Mouse (Mus musculus): ENCODE results near the gene Pigx.

The Pigx gene

GRCm38 (mm10) chr16:32078991-32079511 lies 20.5 kb downstream of the Pigx start, which contains the start of gene Pak2:
Gene Pak2 (minus strand): TSS chr16:32079342.
- ChIA-PET CTCF (no interaction called here), POLR2A (interaction anchor here in 3 of 4 experiments (0.6 to 3.4 kb wide), 34 partner anchors 8 to 626 kb away, joined by 3 to 26 read pairs (median 5); partner anchors contain the start of genes Senp5 (in 2 of the 3), Cep19 (in 1 of the 3) and Pigx (in 1 of the 3))

- CTCF ChIA-PET, result interaction anchor here in 3 of 4 experiments (0.6 to 0.7 kb wide), 5 partner anchors 9 to 197 kb away, joined by 3 to 7 read pairs (median 6); no protein-coding TSS in a partner anchor
These were observed 21.0 kb downstream of the Pigx start for GRCm38 (mm10) chr16:32078408-32078990.

DNA sequence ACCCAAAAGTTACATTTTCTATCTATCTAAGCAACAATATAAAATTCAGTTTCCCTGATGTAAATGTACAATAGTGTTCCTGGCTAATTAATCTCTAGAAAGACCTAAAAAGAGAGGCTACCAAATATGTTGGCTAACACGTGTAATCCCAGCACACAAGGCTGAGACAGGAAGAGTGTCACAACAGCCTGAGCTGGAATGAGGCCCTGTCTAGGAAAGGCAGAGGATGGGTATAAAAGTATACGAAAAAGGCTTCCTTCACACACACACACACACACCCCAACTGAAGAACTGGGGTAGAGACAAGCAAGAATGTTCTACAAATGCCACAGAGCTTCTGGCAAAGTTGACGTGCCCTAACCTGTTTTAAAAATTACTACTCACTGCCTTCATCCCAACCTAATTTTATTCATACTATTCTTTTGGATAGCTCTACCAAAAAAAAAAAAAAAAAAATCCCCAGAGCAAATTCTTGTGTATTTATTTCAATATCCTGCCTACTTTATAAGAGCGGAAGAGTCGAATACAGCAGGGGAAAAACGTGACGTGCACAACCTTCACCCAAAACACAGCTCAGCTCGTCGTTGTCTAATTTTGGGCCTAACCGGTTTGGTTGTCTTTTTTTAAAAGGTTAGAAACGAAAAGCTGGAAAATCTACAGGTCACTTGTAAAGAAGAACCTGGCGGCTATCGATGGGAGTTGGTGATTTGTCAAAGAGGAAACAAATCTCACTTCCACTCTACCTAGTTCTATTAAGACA lies 21.7 kb downstream of the Pigx start:
- ChIA-PET POLR2A (interaction anchor here in 3 of 4 experiments (0.6 to 3.4 kb wide), 50 partner anchors 8 to 613 kb away, joined by 3 to 26 read pairs (median 4); partner anchors contain the start of genes Cep19 (in 2 of the 3), Pigx (in 2 of the 3), Senp5 (in 2 of the 3) and Ubxn7 (in 1 of the 3)), CTCF (interaction anchor here in 3 of 4 experiments (0.6 to 0.7 kb wide), 6 partner anchors 10 to 197 kb away, joined by 3 to 7 read pairs (median 6); no protein-coding TSS in a partner anchor)

More at GRCm38 (mm10) chr16:32078408-32078990, 21.0 kb downstream of the Pigx start:
- POLR2A ChIA-PET, result interaction anchor here in 3 of 4 experiments (0.6 to 3.4 kb wide), 52 partner anchors 8 to 627 kb away, joined by 3 to 26 read pairs (median 4); partner anchors contain the start of genes Cep19 (in 2 of the 3), Pigx (in 2 of the 3), Senp5 (in 2 of the 3) and Ubxn7 (in 1 of the 3)

- ChIA-PET POLR2A (interaction anchor here in 2 of 4 experiments (0.6 to 2.9 kb wide), 8 partner anchors 8 to 377 kb away, joined by 3 to 21 read pairs (median 4); no protein-coding TSS in a partner anchor), CTCF (no interaction called here)
These were observed 23.1 kb downstream of the Pigx start for GRCm38 (mm10) chr16:32076406-32076805.

DNA sequence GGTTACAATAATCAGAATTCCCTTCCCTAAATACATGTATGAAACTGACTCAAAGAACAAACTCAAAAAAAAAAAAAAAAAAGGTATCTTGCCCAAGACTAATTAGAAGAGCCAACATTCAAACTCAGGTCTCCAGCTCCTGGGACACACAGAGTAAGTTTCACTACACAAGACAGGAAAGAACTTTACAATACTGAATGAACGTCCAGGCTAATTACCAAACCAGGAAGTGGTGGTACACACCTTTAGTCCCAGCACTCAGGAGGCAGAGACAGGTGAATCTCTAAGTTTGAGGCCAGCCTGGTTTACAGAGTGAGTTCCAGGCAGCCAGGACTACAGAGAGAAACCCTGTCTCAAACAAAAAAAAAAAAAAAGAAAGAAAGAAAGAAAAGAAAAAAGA lies 23.8 kb downstream of the Pigx start:
- POLR2A ChIA-PET, result interaction anchor here (0.6 to 2.0 kb wide), 10 partner anchors 10 to 1020 kb away, joined by 3 to 9 read pairs (median 4); no protein-coding TSS in a partner anchor
- CTCF ChIA-PET, result no interaction called here

DNA sequence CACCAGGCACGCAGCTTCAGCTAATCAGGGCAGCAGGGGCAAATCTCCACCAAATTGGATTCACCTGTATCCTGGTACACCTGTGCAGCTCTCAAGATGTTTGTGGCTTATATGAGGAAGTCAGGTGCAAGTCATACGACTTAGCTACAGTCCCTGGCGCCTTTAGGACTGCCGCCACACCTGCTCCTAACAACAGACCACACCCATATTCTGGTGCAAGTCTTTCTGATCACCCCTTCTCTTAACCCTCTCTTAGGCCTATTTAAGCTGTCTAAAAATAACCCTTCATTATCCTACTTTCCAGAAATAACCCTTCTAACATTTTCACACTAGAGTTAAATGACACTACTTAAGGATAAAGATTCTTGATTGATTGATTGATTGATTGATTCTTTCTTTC lies 29.5 kb downstream of the Pigx start:
- ChIA-PET POLR2A (interaction anchor here in 3 of 4 experiments (0.6 to 4.6 kb wide), 18 partner anchors 8 to 1228 kb away, joined by 3 to 21 read pairs (median 4); partner anchors contain the start of genes Nrros (in 1 of the 3), Pak2 (in 1 of the 3) and Senp5 (in 1 of the 3)), CTCF (interaction anchor here in 1 of 4 experiments (0.6 kb wide), 1 partner anchor 1203 kb away, joined by 3 read pairs; no protein-coding TSS in a partner anchor)

GRCm38 (mm10) chr16:32068389-32069300 lies 30.9 kb downstream of the Pigx start:
- ChIA-PET CTCF (interaction anchor here in 1 of 4 experiments (0.6 kb wide), 1 partner anchor 10 kb away, joined by 7 read pairs; no protein-coding TSS in a partner anchor), POLR2A (interaction anchor here in 3 of 4 experiments (0.6 to 4.6 kb wide), 18 partner anchors 9 to 462 kb away, joined by 3 to 21 read pairs (median 4); partner anchors contain the start of genes Pak2 (in 1 of the 3) and Senp5 (in 1 of the 3))

- ChIA-PET POLR2A (interaction anchor here in 2 of 4 experiments (0.6 to 4.6 kb wide), 6 partner anchors 9 to 327 kb away, joined by 3 to 21 read pairs (median 6); no protein-coding TSS in a partner anchor), CTCF (no interaction called here)
These were observed 32.6 kb downstream of the Pigx start for GRCm38 (mm10) chr16:32066899-32067298.

GRCm38 (mm10) chr16:32063900-32064299 lies 35.6 kb downstream of the Pigx start:
- ChIA-PET POLR2A (interaction anchor here in 3 of 4 experiments (0.6 to 3.5 kb wide), 10 partner anchors 9 to 1450 kb away, joined by 3 to 19 read pairs (median 4); partner anchors contain the start of gene Pak2 (in 2 of the 3)), CTCF (interaction anchor here in 1 of 4 experiments (0.7 kb wide), 1 partner anchor 120 kb away, joined by 3 read pairs; no protein-coding TSS in a partner anchor)

- ChIA-PET POLR2A (interaction anchor here in 3 of 4 experiments (0.6 to 3.5 kb wide), 4 partner anchors 14 to 19 kb away, joined by 3 to 12 read pairs (median 8); partner anchors contain the start of gene Pak2 (in 1 of the 3)), CTCF (interaction anchor here in 1 of 4 experiments (0.6 kb wide), 1 partner anchor 32 kb away, joined by 3 read pairs; no protein-coding TSS in a partner anchor)
These were observed 37.3 kb downstream of the Pigx start for GRCm38 (mm10) chr16:32062226-32062625.

DNA sequence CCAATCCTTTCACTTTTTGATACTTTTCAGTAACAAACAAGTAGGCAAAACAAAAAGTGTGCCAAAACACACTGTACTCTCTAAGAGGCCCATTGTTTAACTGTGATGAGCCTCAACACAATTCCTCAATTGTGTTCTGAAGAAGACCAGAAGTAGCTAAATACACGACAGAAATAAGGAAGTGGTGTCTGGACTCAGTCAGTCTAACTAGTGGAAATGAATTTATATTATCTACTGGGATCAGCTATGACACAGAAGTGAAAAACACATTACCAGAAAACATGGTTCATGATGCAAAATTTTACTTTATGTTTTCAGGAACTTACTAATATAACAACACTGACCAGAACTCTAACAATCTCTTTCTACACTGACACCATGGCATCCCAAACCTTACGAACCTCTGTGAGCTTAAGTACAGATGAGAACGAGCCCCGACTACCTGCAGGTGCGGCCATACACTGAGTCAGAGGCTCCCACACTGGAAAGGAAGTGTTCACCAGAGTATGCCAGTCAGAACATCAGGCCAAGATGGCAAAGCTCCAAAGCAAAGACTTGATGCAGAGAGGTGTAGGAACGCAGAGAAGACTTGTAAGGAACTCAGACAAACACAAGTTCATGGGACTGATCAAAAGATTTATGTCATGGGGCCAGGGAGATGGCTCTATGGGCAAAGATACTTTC lies 39.6 kb downstream of the Pigx start:
- POLR2A ChIA-PET, result interaction anchor here in 3 of 4 experiments (0.6 to 1.2 kb wide), 4 partner anchors 10 to 487 kb away, joined by 3 to 5 read pairs (median 4); no protein-coding TSS in a partner anchor

GRCm38 (mm10) chr16:32058817-32059216 lies 40.7 kb downstream of the Pigx start:
- ChIA-PET CTCF (no interaction called here), POLR2A (interaction anchor here in 1 of 4 experiments (1.2 kb wide), 2 partner anchors 13 to 20 kb away, joined by 3 read pairs; no protein-coding TSS in a partner anchor)

More for the DNA sequence above, 39.6 kb downstream of the Pigx start:
- CTCF ChIA-PET, result interaction anchor here in 2 of 4 experiments (0.5 to 0.7 kb wide), 2 partner anchors 202 to 1754 kb away, joined by 3 read pairs; no protein-coding TSS in a partner anchor

GRCm38 (mm10) chr16:32042367-32042766 lies 57.2 kb downstream of the Pigx start:
- ChIA-PET CTCF (no interaction called here), POLR2A (interaction anchor here in 2 of 4 experiments (1.2 to 1.7 kb wide), 2 partner anchors 39 to 40 kb away, joined by 3 to 4 read pairs; partner anchors contain the start of gene Senp5 (in 2 of the 2))

All from embryonic stem cell, embryonic (primary cell).